Mouse (Mus musculus): ENCODE data around the gene Olfr658.

Olfr658 gene

GRCm38 (mm10) chr7:104646841-104647482 lies at the start of gene Olfr658:
TSS of gene Olfr658 (minus strand) at chr7:104647305.
- DNase-seq (ENCODE audit: low spot score): no peak

DNA sequence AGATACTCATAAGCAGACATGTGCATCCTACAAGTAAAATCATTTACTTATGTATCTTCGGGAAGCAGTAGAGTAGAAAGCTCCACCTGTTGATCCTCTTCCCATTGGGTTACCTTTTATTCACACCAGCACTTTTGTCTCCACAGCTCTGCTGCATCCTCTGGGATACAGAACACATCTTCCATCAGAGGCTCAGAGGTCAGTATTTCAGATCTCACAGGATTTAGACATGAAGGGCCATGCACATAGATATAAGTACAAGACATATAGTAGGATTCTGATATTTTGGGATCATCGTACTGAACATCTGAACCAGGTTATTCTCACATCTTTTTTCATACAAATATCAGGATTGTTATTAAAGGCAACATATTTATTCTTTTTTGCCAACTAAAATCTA lies 39.1 kb upstream of the Olfr658 start, which contains the start of gene Olfr661:
Olfr661 (plus strand) TSS at position 301 of the 400 bp plus-strand sequence.
- DNase-seq (ENCODE audit: low spot score): no peak

DNA sequence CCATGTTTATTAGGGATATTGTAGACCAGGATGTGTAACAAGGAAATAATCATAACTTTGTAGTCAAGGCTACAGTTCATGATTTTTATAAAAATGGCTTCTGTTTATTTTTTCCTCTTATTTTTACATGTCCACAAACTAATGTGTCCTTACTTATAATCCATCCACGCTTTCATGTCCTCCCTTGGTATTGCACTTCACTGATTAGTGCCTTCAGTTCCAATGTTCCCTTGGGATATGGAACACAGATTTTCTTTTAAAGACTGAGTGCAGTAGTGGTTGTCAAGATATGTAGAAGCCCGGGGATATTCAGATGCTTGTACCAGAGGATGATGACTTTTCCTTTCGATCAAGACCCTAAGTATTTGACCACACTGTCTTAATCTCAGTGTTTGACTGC lies 19.3 kb upstream of the Olfr658 start, which contains the start of gene Olfr659:
Olfr659 (plus strand) TSS at position 301 of the 400 bp plus-strand sequence.
- DNase-seq (ENCODE audit: low spot score): no peak

- no peak for DNase-seq (ENCODE audit: low spot score)
Measured at GRCm38 (mm10) chr7:104624494-104624893, 22.6 kb downstream of the Olfr658 start, which contains the start of gene Olfr657. TSS of gene Olfr657 (plus strand) at chr7:104624794.

DNA sequence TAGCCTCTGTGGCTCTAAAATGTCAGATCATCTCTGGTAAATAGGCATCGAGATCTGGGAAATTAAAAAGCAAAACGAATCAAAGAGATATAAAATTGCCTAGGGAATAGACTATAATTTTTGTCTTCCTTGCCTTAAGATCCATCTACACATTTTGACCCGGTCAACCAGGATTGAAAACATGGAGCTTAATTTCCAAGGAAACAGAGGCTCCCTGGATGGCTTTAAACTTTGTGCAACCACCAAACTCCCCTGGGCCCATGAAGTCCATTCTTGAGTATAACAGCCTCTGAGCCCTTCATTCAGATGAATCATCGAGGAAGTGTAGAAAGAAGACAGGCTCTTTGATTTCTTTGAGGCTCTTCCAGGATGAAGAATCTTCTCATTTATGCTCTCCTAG lies 33.5 kb downstream of the Olfr658 start, which contains the start of gene Olfr656:
Olfr656 (plus strand) TSS at position 301 of the 400 bp plus-strand sequence.
- no peak for DNase-seq (ENCODE audit: low spot score)

GRCm38 (mm10) chr7:104604727-104605126 lies 42.4 kb downstream of the Olfr658 start:
- DNase-seq (ENCODE audit: low spot score): no peak

DNA sequence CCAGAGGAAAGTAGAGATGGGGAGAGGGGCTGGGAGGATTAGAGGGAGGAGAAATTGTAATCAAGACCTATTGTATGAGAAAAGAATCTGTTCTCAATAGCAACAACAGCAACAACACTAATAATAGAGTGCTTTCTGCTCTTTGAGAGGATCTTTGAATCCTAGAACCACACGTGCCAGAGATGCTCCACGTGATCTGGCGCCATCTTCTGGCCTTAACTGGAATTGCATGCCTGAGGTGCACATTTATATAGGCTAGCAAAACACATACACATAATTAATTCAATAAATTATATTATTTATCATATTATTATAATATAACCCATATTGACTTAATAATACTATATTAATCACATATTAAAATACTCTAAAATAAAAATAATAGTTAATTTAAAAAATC lies 43.9 kb downstream of the Olfr658 start:
- DNase-seq (ENCODE audit: low spot score): no peak

DNA sequence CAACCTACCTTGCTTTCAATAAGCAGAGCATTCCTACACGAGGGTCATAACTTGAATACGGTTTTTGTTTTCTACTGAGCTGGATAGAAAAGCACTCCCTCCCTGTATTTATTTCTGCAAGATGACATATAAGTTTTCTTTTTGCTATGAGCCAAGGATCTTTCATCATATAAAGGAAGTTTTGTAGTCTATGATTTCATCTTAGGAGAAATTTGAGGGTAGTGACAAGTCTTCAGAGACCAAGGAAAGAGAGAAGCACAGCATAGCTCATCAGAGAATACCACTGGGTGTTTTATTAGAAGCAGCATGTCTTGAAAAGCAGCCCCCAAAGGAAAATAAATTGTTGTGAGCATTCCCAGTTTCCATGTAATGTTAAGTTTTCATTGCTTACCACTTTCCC lies 45.4 kb downstream of the Olfr658 start, which contains the start of gene Olfr655:
Olfr655 (minus strand) TSS at position 101 of the 400 bp plus-strand sequence.
- no peak for DNase-seq (ENCODE audit: low spot score)
